Mouse (Mus musculus) limb, embryonic 14.5 days (tissue): Measurements from ENCODE around the gene Arl6ip1. TPM values are rescaled to one million over a fixed set of nuclear protein-coding genes. Genes with fewer than 3 reads are reported as not detected.

Source experiments
- ATAC-seq: fragments of 200-750 bp; cut with Nextera tagmentation; 2 replicates; pipeline ENCODE4 v1.8.0; 2017; ENCODE audit warnings: low read depth, moderate number of reproducible peaks, moderate TSS enrichment; ENCODE audit not compliant: low FRiP score
- DNase-seq: peaks from one replicate; pipeline ENCODE4 v3.0.0-alpha.2; 2015; ENCODE audit warnings: low spot score
- H3K27ac ChIP-seq: fragments of 300-500 bp; sonication (generic); replicated peaks from 2 replicates; pipeline ENCODE4 v1.5.1; 2014; ENCODE audit warnings: low read depth, mild to moderate bottlenecking, low read length, moderate library complexity, mixed read lengths
- H3K27me3 ChIP-seq: fragments of 300-500 bp; sonication (generic); 2 replicates; pipeline ENCODE4 v1.6.1; 2014; ENCODE audit warnings: low read length, mixed read lengths; ENCODE audit not compliant: control insufficient read depth, insufficient read depth
- H3K36me3 ChIP-seq: fragments of 300-500 bp; sonication (generic); 2 replicates; pipeline ENCODE4 v1.6.1; 2014; ENCODE audit warnings: mild to moderate bottlenecking, low read length, moderate library complexity, mixed read lengths; ENCODE audit not compliant: control insufficient read depth, insufficient read depth
- H3K4me1 ChIP-seq: fragments of 300-500 bp; sonication (generic); 2 replicates; pipeline ENCODE4 v1.6.1; 2014; ENCODE audit warnings: antibody characterized with exemption, low read length, mixed read lengths; ENCODE audit not compliant: control insufficient read depth, insufficient read depth
- H3K4me2 ChIP-seq: fragments of 300-500 bp; sonication (generic); replicated peaks from 2 replicates; pipeline ENCODE4 v1.6.1; 2014; ENCODE audit warnings: low read depth, mild to moderate bottlenecking, low read length, moderate library complexity; ENCODE audit not compliant: severe bottlenecking
- H3K4me3 ChIP-seq: fragments of 300-500 bp; sonication (generic); replicated peaks from 2 replicates; pipeline ENCODE4 v1.5.1; 2014; ENCODE audit warnings: low read length
- H3K9ac ChIP-seq: fragments of 300-500 bp; sonication (generic); 2 replicates; pipeline ENCODE4 v1.6.1; 2014; ENCODE audit warnings: mild to moderate bottlenecking, low read depth, low read length, moderate library complexity; ENCODE audit not compliant: severe bottlenecking
- H3K9me3 ChIP-seq: fragments of 300-500 bp; sonication (generic); 2 replicates; pipeline ENCODE4 v1.6.1; 2016; ENCODE audit warnings: low read length; ENCODE audit not compliant: control insufficient read depth
- POLR2A ChIP-seq: fragments of 200-500 bp; IDR thresholded peaks from 2 replicates; pipeline ENCODE4 v1.8.0; 2012; ENCODE audit warnings: inconsistent platforms, mild to moderate bottlenecking, moderate library complexity, borderline replicate concordance; ENCODE audit not compliant: insufficient read depth, insufficient read length; ENCODE audit errors: extremely low read depth
- WGBS: fragments of 180-500 bp; shearing (Covaris S2); extraction: QIAGEN DNeasy Blood & Tissue Kit; methylation state at CpG from one replicate; pipeline ENCODE4 v1.1.7; 2014; 5-methylcytosine and 5-hydroxymethylcytosine counted together
- polyA plus RNA-seq, 2 experiments: library from polyadenylated mRNA; depleted of rRNA in 1 of 2; stranded (reverse) in 1 of 2; unstranded in 1 of 2; fragments of >200 nt; fragmentation: Nextera tagmentation in 1 of 2; extraction: Ambion mirVana in 1 of 2; gene quantifications; 2 replicates each; pipeline versions ENCODE4 v1.2.1 to v1.2.3; 2012 to 2014

Gene Arl6ip1
- polyA plus RNA-seq, 2 experiments: 196 to 299 TPM

DNA sequence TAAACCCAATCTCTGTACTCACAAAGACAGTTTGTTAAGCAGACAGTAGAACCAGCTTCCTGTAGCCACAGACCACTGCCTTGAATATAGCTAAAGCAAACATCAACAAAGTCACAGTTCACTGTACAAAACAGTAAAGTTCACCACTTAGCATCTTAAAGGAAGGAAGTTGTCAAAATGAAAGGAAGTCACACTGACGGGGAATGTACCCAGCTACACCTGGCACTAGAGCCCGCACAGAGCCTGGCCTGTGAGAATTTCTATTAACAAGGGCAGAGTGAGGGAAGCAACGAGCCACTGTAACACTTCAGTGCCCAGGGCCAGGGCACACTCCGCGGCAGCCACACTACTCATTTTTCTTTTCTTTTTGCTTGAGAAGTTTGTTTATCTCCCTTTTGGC is 9.5 kb downstream of the Arl6ip1 start:
- ATAC-seq (no peak), DNase-seq (no peak)
- Histone ChIP-seq H3K36me3 (peaks cover 64% of the 10 kb centered on the region), H3K4me1 (no peaks in the 10 kb centered on the region), H3K9ac (no peak overlapping the region), H3K27ac (no peak overlapping the region; the same call in 1 of the 2 replicates), H3K4me3 (no peak overlapping the region), H3K9me3 (no peaks in the 10 kb centered on the region), H3K27me3 (no peaks in the 10 kb centered on the region), H3K4me2 (no peak overlapping the region)
- no peak for TF ChIP-seq POLR2A
- WGBS: 71% methylated on average over 5 of the region's 5 CpGs

DNA sequence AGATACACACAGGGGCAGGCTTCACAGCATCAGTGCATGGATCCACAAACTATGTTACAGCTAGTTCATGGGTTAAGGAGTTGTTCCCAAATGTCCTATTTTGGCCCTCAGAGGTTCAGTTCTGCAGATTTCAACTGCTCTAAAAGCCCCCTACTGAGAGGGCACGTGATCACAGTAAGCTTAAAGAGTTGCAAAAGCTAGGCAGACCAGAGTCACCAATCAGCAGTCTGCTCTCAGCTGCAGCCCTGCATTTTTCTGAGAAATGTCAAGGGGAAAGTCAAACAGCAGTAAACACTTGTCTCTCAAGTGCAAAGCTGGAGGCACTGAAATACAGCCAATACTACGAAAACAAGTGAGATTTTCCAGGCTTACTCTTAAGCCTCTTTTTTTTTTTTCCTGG is 10.3 kb downstream of the Arl6ip1 start:
- ATAC-seq: no peak

DNA sequence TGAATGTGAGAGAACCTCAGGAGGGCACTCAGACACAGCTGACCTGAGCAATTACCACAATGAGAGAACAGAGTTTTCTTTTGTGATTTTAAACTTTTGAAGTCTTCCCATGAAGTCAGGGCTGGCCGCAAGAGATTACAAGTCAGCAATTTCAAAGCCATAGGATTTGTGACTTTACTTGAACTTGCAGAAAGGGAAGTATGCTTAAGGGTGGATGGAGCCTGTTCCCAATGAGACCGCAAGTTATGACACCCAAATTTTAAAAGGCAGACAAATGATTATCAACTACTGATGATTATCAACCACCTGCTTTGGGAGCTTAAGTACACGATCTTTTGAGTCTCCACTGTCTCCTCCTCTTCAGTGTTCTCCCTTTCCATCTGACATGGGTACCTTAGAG is 11.0 kb downstream of the Arl6ip1 start:
- Histone ChIP-seq H3K27me3 (no peaks in the 10 kb centered on the region), H3K27ac (no peak overlapping the region), H3K4me2 (no peak overlapping the region), H3K9me3 (no peaks in the 10 kb centered on the region), H3K9ac (no peak overlapping the region), H3K36me3 (peaks cover 66% of the 10 kb centered on the region), H3K4me1 (peaks cover 14% of the 10 kb centered on the region), H3K4me3 (no peak overlapping the region)
- TF ChIP-seq POLR2A: no peak
- DNase-seq (no peak), ATAC-seq (no peak)
- WGBS: 81% methylated on average over 3 of the region's 3 CpGs

More for the DNA sequence above, 10.3 kb downstream of the Arl6ip1 start:
- no peaks in the 10 kb centered on the region for H3K27me3 ChIP-seq
- no peak overlapping the region for H3K4me2 ChIP-seq
- H3K9ac ChIP-seq: no peak overlapping the region
- H3K27ac ChIP-seq: no peak overlapping the region
- no peak for TF ChIP-seq POLR2A
- H3K9me3 ChIP-seq: no peaks in the 10 kb centered on the region
- WGBS: 44% methylated on average over 2 of the region's 2 CpGs
- peaks cover 7% of the 10 kb centered on the region for H3K4me1 ChIP-seq
- DNase-seq: no peak
- H3K36me3 ChIP-seq: peaks cover 65% of the 10 kb centered on the region
- H3K4me3 ChIP-seq: no peak overlapping the region

DNA sequence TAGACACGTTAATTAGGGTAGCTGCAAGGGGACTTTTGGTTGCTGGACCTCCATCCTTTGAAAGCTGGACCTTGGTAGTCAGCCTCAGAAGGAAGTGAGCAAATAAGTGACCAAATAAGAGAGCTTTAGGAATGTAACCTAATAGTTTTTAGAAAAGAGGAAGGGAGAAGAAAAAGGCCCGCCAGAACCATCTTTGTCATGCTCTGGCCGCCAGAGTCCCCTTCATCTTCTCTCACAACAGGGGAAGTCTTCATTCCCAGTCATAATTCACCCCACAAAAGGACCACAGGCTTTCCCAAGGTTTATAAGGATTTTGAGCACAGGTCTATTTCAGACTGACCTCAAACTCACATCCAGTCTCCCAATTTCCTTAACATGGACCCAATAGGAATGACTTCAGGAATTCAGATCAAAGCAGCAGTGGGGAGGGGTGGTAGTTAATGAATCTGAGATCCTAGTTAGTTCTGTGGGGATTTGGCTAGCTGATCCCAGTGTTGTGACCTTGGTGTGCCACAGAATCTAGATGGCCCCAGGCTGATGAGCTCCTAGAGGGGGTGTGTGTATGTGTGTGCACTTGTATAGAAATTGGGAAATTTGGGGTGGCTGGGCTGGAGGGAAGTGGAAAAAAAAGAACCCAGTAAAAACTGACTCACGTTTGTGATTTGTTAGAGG is 11.8 kb downstream of the Arl6ip1 start:
- H3K9ac ChIP-seq: no peak overlapping the region
- peaks cover 68% of the 10 kb centered on the region for H3K36me3 ChIP-seq
- H3K4me1 ChIP-seq: peaks cover 21% of the 10 kb centered on the region
- no peak for ATAC-seq
- H3K4me2 ChIP-seq: no peak overlapping the region
- no peak overlapping the region for H3K27ac ChIP-seq
- TF ChIP-seq POLR2A: no peak
- no peaks in the 10 kb centered on the region for H3K9me3 ChIP-seq
- no peaks in the 10 kb centered on the region for H3K27me3 ChIP-seq
- no peak overlapping the region for H3K4me3 ChIP-seq
- WGBS: 47% methylated on average over 4 of the region's 4 CpGs
- DNase-seq: no peak

GRCm38 (mm10) chr7:118116787-118117538 is 12.5 kb downstream of the Arl6ip1 start:
- Histone ChIP-seq H3K9ac (peak overlapping the region; percentile 63; the same call in 1 of the 2 replicates), H3K9me3 (no peaks in the 10 kb centered on the region), H3K4me2 (peak overlapping the region; percentile 55), H3K27me3 (no peaks in the 10 kb centered on the region), H3K27ac (no peak overlapping the region), H3K4me3 (peak overlapping the region; percentile 88; the same call in 1 of the 2 replicates), H3K4me1 (peaks cover 28% of the 10 kb centered on the region), H3K36me3 (peaks cover 68% of the 10 kb centered on the region)
- ATAC-seq: no peak
- DNase-seq: no peak
- 17% methylated on average over 8 of the region's 8 CpGs for WGBS
- no peak for TF ChIP-seq POLR2A
